Mouse (Mus musculus): ENCODE measurements around the gene Morc2b. TPM values are rescaled to one million over a fixed set of nuclear protein-coding genes. Genes with fewer than 3 reads are reported as not detected.
"Not testable (repeated sequence)": the region's sequence is repeated elsewhere in the genome, so short reads cannot be mapped to it uniquely, and the experiment has no call there.

The Morc2b gene
- under 1 TPM; 0.17 to 0.62 (median 0.27) TPM for total RNA-seq (2022)

- no peak for DNase-seq (ENCODE audit: low spot score in 2 of 2)
These were observed at the start of gene Morc2b for GRCm38 (mm10) chr17:33139261-33139820. Morc2b (minus strand) TSS chr17:33139683.

GRCm38 (mm10) chr17:33168147-33168546 is 28.7 kb upstream of the Morc2b start, which contains the start of gene Olfr55:
Olfr55 (plus strand) TSS chr17:33168447.
- DNase-seq (ENCODE audit: low spot score in 2 of 2): not testable (repeated sequence)

- DNase-seq (ENCODE audit: low spot score in 2 of 2): no peak
These were observed 13.2 kb downstream of the Morc2b start for GRCm38 (mm10) chr17:33126257-33126656.

- DNase-seq (ENCODE audit: low spot score in 2 of 2): no peak
These were observed 14.9 kb downstream of the Morc2b start for GRCm38 (mm10) chr17:33124546-33124945.

- no peak for DNase-seq (ENCODE audit: low spot score in 2 of 2)
These were observed 42.1 kb downstream of the Morc2b start for GRCm38 (mm10) chr17:33097396-33097795.

GRCm38 (mm10) chr17:33092391-33093193 is 46.9 kb downstream of the Morc2b start:
- DNase-seq (ENCODE audit: low spot score in 2 of 2): peak; percentile 66 to 68

- no peak for DNase-seq (ENCODE audit: low spot score in 2 of 2)
These were observed 47.9 kb downstream of the Morc2b start for GRCm38 (mm10) chr17:33091630-33092029.

GRCm38 (mm10) chr17:33089220-33089949 is 50.1 kb downstream of the Morc2b start, which contains the start of gene Zfp563:
Zfp563 (plus strand) TSS chr17:33089310.
- DNase-seq (ENCODE audit: low spot score in 2 of 2): peak; percentile 89 to 91

- no peak for DNase-seq (ENCODE audit: low spot score in 2 of 2)
These were observed 71.5 kb downstream of the Morc2b start, which contains the start of gene 4921501E09Rik for GRCm38 (mm10) chr17:33067958-33068357. 4921501E09Rik (minus strand) TSS chr17:33068058.

Other genes with a start within 250 kb of the Morc2b start
- gene Zfp870, start 248.0 kb downstream of the Morc2b start, total RNA-seq (2022): 1 to 10 TPM; 4.8 to 8.5 (median 8.1) TPM
- under 1 TPM in 2 of 4 experiments, not detected in 2; 0.18 to 0.44 TPM for gene Cyp4f14, start 222.3 kb downstream of the Morc2b start, total RNA-seq (2022)
- gene Cyp4f13, start 192.3 kb downstream of the Morc2b start, total RNA-seq (2022): 1 to 10 TPM; 6.3 to 9.3 (median 7.2) TPM
- 1 to 10 TPM; 1.1 to 1.7 (median 1.4) TPM for gene Zfp472, start 173.9 kb downstream of the Morc2b start, total RNA-seq (2022)
- gene Zfp952, start 146.6 kb downstream of the Morc2b start, total RNA-seq (2022): 1 to 10 TPM; 3.7 to 4.0 (median 3.9) TPM
- gene Zfp763, start 106.3 kb downstream of the Morc2b start, total RNA-seq (2022): 1 to 10 TPM; 1.8 to 4.8 (median 4.4) TPM
- not detected for gene 4921501E09Rik, start 71.6 kb downstream of the Morc2b start, total RNA-seq (2022)
- gene Zfp563, start 50.4 kb downstream of the Morc2b start, total RNA-seq (2022): 1 to 10 TPM; 3.9 to 5.1 (median 4.5) TPM
- gene Olfr55, start 28.8 kb upstream of the Morc2b start, total RNA-seq (2022): not detected
- not detected for gene Olfr239, start 51.6 kb upstream of the Morc2b start, total RNA-seq (2022)
- under 1 TPM; 0.27 to 0.46 (median 0.38) TPM for gene Olfr1564, start 82.0 kb upstream of the Morc2b start, total RNA-seq (2022)
- 1 to 10 TPM; 4.1 to 5.8 (median 5.4) TPM for gene Zfp955a, start 115.5 kb upstream of the Morc2b start, total RNA-seq (2022)
- not detected for gene Olfr63, start 125.0 kb upstream of the Morc2b start, total RNA-seq (2022)
- 10 to 100 TPM in 2 of 4 experiments, 1 to 10 TPM in 2; 8.8 to 12.0 (median 10.2) TPM for gene Zfp955b, start 149.9 kb upstream of the Morc2b start, total RNA-seq (2022)
- 1 to 10 TPM; 2.6 to 4.8 (median 3.1) TPM for gene Zfp81, start 219.2 kb upstream of the Morc2b start, total RNA-seq (2022)

Measured in gastrocnemius, adult 8-10 months (tissue).